Mouse (Mus musculus) myocyte (in vitro differentiated cells): ENCODE measurements around the gene Cap1. TPM values are rescaled to one million over a fixed set of nuclear protein-coding genes. Genes with fewer than 3 reads are reported as not detected.

Source experiments
- H3K27me3 ChIP-seq: one replicate; pipeline ENCODE4 v1.6.1; 2011; ENCODE audit not compliant: control insufficient read depth, insufficient read depth, insufficient read length
- H3K36me3 ChIP-seq: one replicate; pipeline ENCODE4 v1.6.1; 2011; ENCODE audit not compliant: control insufficient read depth, insufficient read depth
- H3K4me2 ChIP-seq: one replicate; pipeline ENCODE4 v1.6.1; 2011; ENCODE audit warnings: low read depth, control low read depth
- H3K4me3 ChIP-seq: one replicate; pipeline ENCODE4 v1.5.1; 2011; ENCODE audit warnings: mild to moderate bottlenecking, control low read depth, moderate library complexity
- H3K79me2 ChIP-seq: one replicate; pipeline ENCODE4 v1.6.1; 2011; ENCODE audit not compliant: control insufficient read depth, insufficient read depth
- H3ac ChIP-seq: one replicate; pipeline ENCODE4 v1.6.1; 2011; ENCODE audit not compliant: control insufficient read depth, insufficient read length
- CEBPB ChIP-seq: IDR thresholded peaks from 2 replicates; pipeline ENCODE4 v1.6.1; 2011; ENCODE audit warnings: mild to moderate bottlenecking, moderate library complexity; ENCODE audit not compliant: poor library complexity, insufficient read depth, severe bottlenecking
- E2F4 ChIP-seq: IDR thresholded peaks from one replicate; pipeline ENCODE4 v1.6.1; 2011; ENCODE audit warnings: mild to moderate bottlenecking, control low read depth, moderate library complexity; ENCODE audit not compliant: insufficient read depth
- MAX ChIP-seq: IDR thresholded peaks from one replicate; pipeline ENCODE4 v1.6.1; 2011; ENCODE audit warnings: low read depth, mild to moderate bottlenecking, control low read depth
- MYOD1 ChIP-seq, 3 experiments: IDR thresholded peaks; one replicate each; pipeline ENCODE4 v1.6.1; 2011; ENCODE audit warnings: control low read depth in 2 of 3, low read depth in 2 of 3, mild to moderate bottlenecking in 2 of 3, moderate library complexity in 1 of 3; ENCODE audit not compliant: insufficient read length in 2 of 3, control insufficient read depth in 1 of 3
- MYOG ChIP-seq, 3 experiments: IDR thresholded peaks; one replicate each; pipeline ENCODE4 v1.6.1; 2011; ENCODE audit warnings: control low read depth in 2 of 3, low read depth in 2 of 3, mild to moderate bottlenecking in 2 of 3; ENCODE audit not compliant: insufficient read length in 2 of 3, control insufficient read depth in 1 of 3, insufficient read depth in 1 of 3
- POLR2A ChIP-seq: IDR thresholded peaks from one replicate; pipeline ENCODE4 v1.6.1; 2011; ENCODE audit warnings: low read depth, mild to moderate bottlenecking, control low read depth, moderate library complexity; ENCODE audit not compliant: insufficient read length
- POLR2AphosphoS2 ChIP-seq: IDR thresholded peaks from one replicate; pipeline ENCODE4 v1.6.1; 2011; ENCODE audit warnings: low read depth, control low read depth; ENCODE audit not compliant: insufficient read length
- REST ChIP-seq: IDR thresholded peaks from one replicate; pipeline ENCODE4 v1.6.1; 2011; ENCODE audit warnings: mild to moderate bottlenecking, control low read depth, moderate library complexity; ENCODE audit not compliant: insufficient read depth, insufficient read length
- SRF ChIP-seq: IDR thresholded peaks from one replicate; pipeline ENCODE4 v1.6.1; 2011; ENCODE audit warnings: low read depth; ENCODE audit not compliant: control insufficient read depth, insufficient read length
- TCF12 ChIP-seq: IDR thresholded peaks from one replicate; pipeline ENCODE4 v1.6.1; 2011; ENCODE audit warnings: mild to moderate bottlenecking, control low read depth; ENCODE audit not compliant: poor library complexity, insufficient read depth, severe bottlenecking
- TCF3 ChIP-seq: IDR thresholded peaks from one replicate; pipeline ENCODE4 v1.6.1; 2011; ENCODE audit warnings: low read depth, control low read depth; ENCODE audit not compliant: insufficient read length
- USF1 ChIP-seq: IDR thresholded peaks from one replicate; pipeline ENCODE4 v1.6.1; 2011; ENCODE audit warnings: low read depth, mild to moderate bottlenecking, control low read depth, moderate library complexity
- polyA plus RNA-seq: library from polyadenylated mRNA; unstranded; fragments of >200 nt; fragmentation: generic; extraction: Trizol; gene quantifications from one replicate; pipeline ENCODE4 v1.2.1, GENCODE M21; 2012; ENCODE audit warnings: missing spikeins

Cap1 gene
- polyA plus RNA-seq, 1 experiment, result 167 TPM

DNA sequence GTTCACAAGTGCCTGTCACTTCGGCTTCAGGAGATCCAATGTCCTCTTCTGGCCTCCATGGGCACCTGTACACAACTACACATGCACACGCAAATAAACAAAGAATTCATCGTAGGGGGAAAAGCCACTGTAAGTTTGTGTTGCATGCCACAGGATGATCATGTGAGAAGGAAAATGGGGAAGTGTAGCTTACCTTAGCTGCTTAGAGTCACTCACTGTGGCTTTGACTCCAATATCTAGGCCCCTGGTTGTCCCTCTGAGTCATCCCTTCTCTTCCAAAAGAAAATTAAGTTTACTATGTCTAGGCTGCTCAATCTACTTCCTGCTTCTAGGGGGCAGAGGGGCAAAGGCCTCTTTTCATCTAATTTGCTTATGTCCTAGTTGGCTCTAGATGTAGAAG, 17.9 kb upstream of the Cap1 start:
- H3K36me3 ChIP-seq, result no peaks in the 10 kb centered on the region
- no peak for TF ChIP-seq CEBPB
- TF ChIP-seq SRF, result no peak
- no peak for TF ChIP-seq POLR2AphosphoS2
- no peak for TF ChIP-seq E2F4
- H3K4me3 ChIP-seq, result no peak overlapping the region
- H3K4me2 ChIP-seq, result no peak overlapping the region
- no peak overlapping the region for H3ac ChIP-seq
- H3K79me2 ChIP-seq, result no peaks in the 10 kb centered on the region
- no peaks in the 10 kb centered on the region for H3K27me3 ChIP-seq

DNA sequence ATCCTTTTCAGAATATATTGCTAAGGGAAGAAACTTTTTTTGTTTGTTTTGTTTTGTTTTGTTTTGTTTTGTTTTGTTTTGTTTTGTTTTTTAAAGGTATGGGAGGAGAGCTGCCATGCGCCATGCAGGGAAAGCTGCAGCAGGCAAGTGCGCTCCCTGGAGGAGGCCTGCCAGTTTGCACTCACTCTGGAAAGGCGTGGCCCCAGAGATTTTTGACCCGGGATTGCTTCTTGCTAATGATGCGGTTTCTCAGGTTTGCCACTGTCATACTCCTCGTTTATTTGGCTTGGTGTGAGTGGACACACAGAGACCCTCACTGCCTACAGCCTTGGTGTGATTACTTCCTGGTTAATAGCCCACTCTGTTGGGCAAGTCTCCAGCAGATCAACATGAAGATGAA, 16.3 kb upstream of the Cap1 start:
- Histone ChIP-seq H3ac (no peak overlapping the region), H3K36me3 (no peaks in the 10 kb centered on the region), H3K27me3 (peaks cover 6% of the 10 kb centered on the region)

DNA sequence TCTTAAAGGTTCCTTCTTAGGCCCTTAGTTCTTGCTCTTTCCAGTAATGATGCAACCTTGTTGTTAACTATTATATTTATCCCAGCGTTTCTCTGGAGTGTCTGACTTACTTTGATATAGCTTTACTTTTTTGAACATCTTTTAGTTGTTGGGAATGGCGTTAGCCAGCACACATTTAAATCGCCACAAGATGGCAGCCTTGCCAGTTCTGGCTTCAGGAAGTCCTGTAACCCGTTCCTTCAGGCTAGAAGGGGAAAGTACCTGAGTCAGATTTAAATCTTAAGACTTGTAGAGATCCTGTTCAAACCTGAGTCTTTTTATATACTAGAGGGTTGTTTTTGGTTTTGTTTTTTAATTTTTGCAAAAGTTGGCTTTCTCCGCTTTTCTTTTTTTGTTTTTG, 12.5 kb upstream of the Cap1 start:
- H3K4me3 ChIP-seq, result no peak overlapping the region
- H3K27me3 ChIP-seq, result peaks cover 6% of the 10 kb centered on the region
- no peak for TF ChIP-seq MYOD1 (IDR thresholded peaks at IDR 0.05; ENCODE audit: control insufficient read depth in 1 of 3, insufficient read length in 2 of 3, low read depth in 2 of 3)
- no peak for TF ChIP-seq TCF12
- no peak for TF ChIP-seq CEBPB
- TF ChIP-seq REST, result no peak
- no peak for TF ChIP-seq MAX
- no peak for TF ChIP-seq MYOG (IDR thresholded peaks at IDR 0.05; ENCODE audit: control insufficient read depth in 1 of 3, insufficient read depth in 1 of 3, insufficient read length in 2 of 3, low read depth in 2 of 3)
- no peak for TF ChIP-seq POLR2AphosphoS2
- TF ChIP-seq SRF, result no peak
- TF ChIP-seq E2F4, result no peak
- no peak for TF ChIP-seq POLR2A
- no peak for TF ChIP-seq TCF3
- no peak for TF ChIP-seq USF1
- no peaks in the 10 kb centered on the region for H3K79me2 ChIP-seq
- no peaks in the 10 kb centered on the region for H3K36me3 ChIP-seq
- H3K4me2 ChIP-seq, result no peak overlapping the region
- no peak overlapping the region for H3ac ChIP-seq

More for the DNA sequence above, 16.3 kb upstream of the Cap1 start:
- no peak overlapping the region for H3K4me3 ChIP-seq
- TF ChIP-seq E2F4 (no peak), REST (no peak), SRF (no peak), CEBPB (no peak), MYOD1 (IDR thresholded peaks at IDR 0.05; ENCODE audit: control insufficient read depth in 1 of 3, insufficient read length in 2 of 3, low read depth in 2 of 3) (no peak), POLR2AphosphoS2 (no peak), TCF3 (no peak), MAX (no peak), USF1 (no peak), TCF12 (no peak), POLR2A (no peak), MYOG (IDR thresholded peaks at IDR 0.05; ENCODE audit: control insufficient read depth in 1 of 3, insufficient read depth in 1 of 3, insufficient read length in 2 of 3, low read depth in 2 of 3) (no peak)
- H3K4me2 ChIP-seq, result no peak overlapping the region
- no peaks in the 10 kb centered on the region for H3K79me2 ChIP-seq

DNA sequence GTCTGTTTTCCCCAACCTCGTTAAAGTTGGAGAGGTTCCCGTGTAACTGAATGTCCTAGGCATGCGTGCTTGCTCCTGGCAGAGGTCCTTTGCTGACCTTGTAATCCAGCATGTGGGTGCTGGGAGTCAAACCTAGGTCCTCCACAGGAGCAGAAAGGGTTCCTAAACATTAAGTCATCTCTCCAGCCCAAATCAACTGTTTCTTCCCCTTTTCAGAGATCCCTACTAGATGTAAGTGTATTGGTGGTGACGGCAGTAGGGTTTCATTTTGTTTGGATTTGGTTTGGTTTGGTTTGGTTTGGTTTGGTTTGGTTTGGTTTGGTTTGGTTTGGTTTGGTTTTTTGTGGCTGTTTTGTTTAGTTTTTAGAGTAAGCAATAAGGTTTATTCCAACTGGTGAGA, 11.9 kb upstream of the Cap1 start:
- Histone ChIP-seq H3K36me3 (no peaks in the 10 kb centered on the region), H3K4me2 (no peak overlapping the region), H3K4me3 (no peak overlapping the region), H3K27me3 (peaks cover 6% of the 10 kb centered on the region), H3K79me2 (no peaks in the 10 kb centered on the region), H3ac (no peak overlapping the region)
- no peak for TF ChIP-seq MAX
- TF ChIP-seq USF1, result no peak
- TF ChIP-seq E2F4, result no peak
- no peak for TF ChIP-seq TCF12
- TF ChIP-seq REST, result no peak
- no peak for TF ChIP-seq TCF3
- TF ChIP-seq POLR2A, result no peak
- TF ChIP-seq CEBPB, result no peak
- no peak for TF ChIP-seq MYOD1 (IDR thresholded peaks at IDR 0.05; ENCODE audit: control insufficient read depth in 1 of 3, insufficient read length in 2 of 3, low read depth in 2 of 3)
- no peak for TF ChIP-seq POLR2AphosphoS2
- no peak for TF ChIP-seq SRF

DNA sequence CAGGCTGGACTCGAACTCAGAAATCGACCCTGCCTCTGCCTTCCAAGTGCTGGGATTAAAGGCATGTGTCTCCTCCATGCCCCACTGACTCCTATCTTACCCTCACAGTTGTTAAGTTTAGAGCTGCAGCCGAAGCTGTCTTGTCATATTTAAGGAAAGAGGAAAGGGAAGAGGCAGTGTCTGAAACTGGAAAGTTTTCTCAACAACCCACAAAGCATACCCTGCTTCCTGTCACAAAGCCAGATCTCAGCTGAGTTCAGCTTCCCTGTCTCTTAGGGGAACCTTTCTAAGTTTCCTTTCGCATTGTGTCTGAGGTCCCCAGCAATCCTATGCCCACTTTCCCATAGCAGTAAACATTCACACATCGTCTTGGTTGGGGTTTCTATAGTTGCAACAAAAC, 6.3 kb upstream of the Cap1 start:
- no peak for TF ChIP-seq REST
- TF ChIP-seq TCF3, result no peak
- no peak for TF ChIP-seq MYOG (IDR thresholded peaks at IDR 0.05; ENCODE audit: control insufficient read depth in 1 of 3, insufficient read depth in 1 of 3, insufficient read length in 2 of 3, low read depth in 2 of 3)
- no peak for TF ChIP-seq MAX
- TF ChIP-seq E2F4, result no peak
- TF ChIP-seq POLR2A, result no peak
- no peak for TF ChIP-seq MYOD1 (IDR thresholded peaks at IDR 0.05; ENCODE audit: control insufficient read depth in 1 of 3, insufficient read length in 2 of 3, low read depth in 2 of 3)
- TF ChIP-seq CEBPB, result no peak
- TF ChIP-seq SRF, result no peak
- Histone ChIP-seq H3K4me3 (no peak overlapping the region), H3ac (no peak overlapping the region), H3K27me3 (no peaks in the 10 kb centered on the region), H3K36me3 (no peaks in the 10 kb centered on the region), H3K79me2 (no peaks in the 10 kb centered on the region), H3K4me2 (no peak overlapping the region)
